Mouse (Mus musculus): ENCODE results near the gene Snrpd3.

GRCm38 (mm10) chr10:75499791-75500190 is 17.6 kb upstream of the Snrpd3 start:
- TF ChIP-seq CTCF (conservative IDR thresholded peaks at IDR 0.05; ENCODE audit: insufficient read depth, insufficient read length, low read depth, low read length) (no peak), POLR2A (IDR thresholded peaks at IDR 0.05; ENCODE audit: low read depth, low read length) (no peak)

Measured in kidney, adult 2 months (tissue).